Comparison of ENCODE assay signal across 29 mouse cellular contexts in the genomic region with DNA sequence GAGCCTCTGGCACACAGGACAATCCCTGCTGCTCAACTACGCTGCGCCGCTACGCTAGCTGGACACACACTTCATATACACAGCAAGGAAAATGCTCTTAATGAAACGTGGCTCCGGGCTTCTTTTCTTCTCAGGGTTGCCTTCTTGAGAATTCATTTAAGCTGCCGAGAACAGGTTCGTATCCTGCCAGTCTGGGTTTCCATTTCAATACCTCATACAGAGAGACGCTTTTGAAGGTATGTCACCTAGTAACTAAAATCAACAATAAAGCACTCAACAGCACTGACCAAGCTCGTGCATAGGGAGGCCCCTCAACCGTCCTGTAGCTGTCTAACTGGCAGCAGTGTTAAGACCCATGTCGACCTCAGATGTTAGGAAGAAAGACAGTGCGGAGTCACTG. TPM values are rescaled to one million over a fixed set of nuclear protein-coding genes. Genes with fewer than 3 reads are reported as not detected.
"Had no signal": no experiment of that assay in that cellular context is flagged by ENCODE, and none has a peak within 500 bp of the region (broad histone marks: within the 10 kb centered on the region; RNA-seq: fewer than 3 reads in every experiment).

No protein-coding gene starts in this region.

- DNase-seq: liver, postnatal 0 days; lung, adult 2 months; lung, postnatal 14 days; lung, postnatal 36 days; retina, postnatal 1 day; right cerebral cortex, adult 18-20 months; right cerebral cortex, postnatal 25 days; right cerebral cortex, postnatal 4 days; spleen, adult 18-20 months; thymus, adult 18-20 months; thymus, postnatal 14 days; thymus, postnatal 36 days had no signal

- H3K4me3 ChIP-seq: lung, embryonic 15.5 days; megakaryocyte, embryonic 14.5 days; midbrain, embryonic 13.5 days; midbrain, embryonic 15.5 days; neural tube, embryonic 13.5 days; neural tube, embryonic 15.5 days had no signal

- H3K4me1 ChIP-seq: lung, embryonic 15.5 days; midbrain, embryonic 13.5 days; midbrain, embryonic 15.5 days; neural tube, embryonic 15.5 days had no signal

- ATAC-seq: liver, postnatal 0 days; lung, postnatal 0 days; midbrain, embryonic 13.5 days; midbrain, embryonic 15.5 days had no signal

- H3K27me3 ChIP-seq: lung, embryonic 15.5 days; megakaryocyte, embryonic 14.5 days; midbrain, embryonic 13.5 days; midbrain, embryonic 15.5 days; neural tube, embryonic 13.5 days; neural tube, embryonic 15.5 days had no signal

- H3K27ac ChIP-seq: lung, embryonic 15.5 days; macrophage; midbrain, embryonic 13.5 days; midbrain, embryonic 15.5 days; neural tube, embryonic 13.5 days; neural tube, embryonic 15.5 days had no signal

RNA-seq across cellular contexts. Expression of a gene that starts 35.7 kb away (rescaled TPM):
- total RNA-seq: megakaryocyte progenitor cell, adult 5-6 weeks; monocyte, adult 5-6 weeks had no signal
- polyA plus RNA-seq: liver, postnatal 0 days; lung, adult 2 months; lung, postnatal 0 days; macrophage; neural tube, embryonic 15.5 days had no signal

RNA-seq across cellular contexts. Expression of a gene that starts 40.0 kb away (rescaled TPM):
- total RNA-seq: megakaryocyte progenitor cell, adult 5-6 weeks; midbrain, postnatal 0 days; monocyte, adult 5-6 weeks had no signal
- polyA plus RNA-seq: liver, postnatal 0 days; lung, adult 2 months; lung, embryonic 15.5 days; lung, postnatal 0 days; macrophage; midbrain, embryonic 11.5 days; midbrain, embryonic 13.5 days; midbrain, embryonic 15.5 days; midbrain, postnatal 0 days; neural tube, embryonic 11.5 days; neural tube, embryonic 13.5 days; neural tube, embryonic 15.5 days; small intestine, adult 2 months; stomach, embryonic 14.5 days; stomach, embryonic 16.5 days; thymus, postnatal 0 days had no signal

RNA-seq across cellular contexts. Expression of a gene that starts 53.7 kb away (rescaled TPM):
- total RNA-seq: megakaryocyte progenitor cell, adult 5-6 weeks; monocyte, adult 5-6 weeks had no signal
- polyA plus RNA-seq: liver, postnatal 0 days; midbrain, embryonic 11.5 days; neural tube, embryonic 13.5 days; stomach, embryonic 14.5 days; thymus, postnatal 0 days had no signal
